Mouse (Mus musculus): ENCODE data around the gene Farsb. TPM values are rescaled to one million over a fixed set of nuclear protein-coding genes. Genes with fewer than 3 reads are reported as not detected.

Farsb gene
- polyA plus RNA-seq, 1 experiment, result 125 TPM

GRCm38 (mm10) chr1:78490143-78490542 is 1.4 kb upstream of the Farsb start:
- Histone ChIP-seq H3K4me1 (ENCODE audit: control insufficient read depth, insufficient read depth, low read length) (peaks cover 2% of the 10 kb centered on the region; the same call in 1 of the 2 replicates), H3K4me3 (ENCODE audit: insufficient read depth, low read length) (no peak overlapping the region)
- TF ChIP-seq POLR2A (IDR thresholded peaks at IDR 0.05; ENCODE audit: low read depth, low read length) (no peak), CTCF (IDR thresholded peaks at IDR 0.05; ENCODE audit: borderline replicate concordance, insufficient read depth, low read length) (no peak)

DNA sequence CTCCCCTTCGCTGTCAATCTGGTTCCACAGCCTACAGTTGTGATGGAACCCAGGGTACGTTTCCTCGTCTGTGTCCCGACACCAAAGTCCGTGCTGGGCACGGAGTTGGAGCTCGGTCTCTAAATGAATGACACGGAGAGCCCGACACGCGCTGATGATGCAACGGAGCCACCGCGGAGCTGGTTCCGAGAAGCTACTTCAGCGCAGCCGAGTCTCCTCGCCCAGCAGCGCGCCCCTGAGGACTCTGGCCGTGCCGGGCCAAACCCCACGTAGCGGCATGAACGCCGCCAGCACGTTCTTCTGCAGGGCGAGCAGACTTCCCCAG is 308 bp downstream of the Farsb start:
- peak overlapping the region; percentile 13; the same call in 1 of the 2 replicates for H3K27ac ChIP-seq (ENCODE audit: insufficient read depth, low read length)

More at GRCm38 (mm10) chr1:78490143-78490542, 1.4 kb upstream of the Farsb start:
- no peak overlapping the region for H3K27ac ChIP-seq (ENCODE audit: insufficient read depth, low read length)

DNA sequence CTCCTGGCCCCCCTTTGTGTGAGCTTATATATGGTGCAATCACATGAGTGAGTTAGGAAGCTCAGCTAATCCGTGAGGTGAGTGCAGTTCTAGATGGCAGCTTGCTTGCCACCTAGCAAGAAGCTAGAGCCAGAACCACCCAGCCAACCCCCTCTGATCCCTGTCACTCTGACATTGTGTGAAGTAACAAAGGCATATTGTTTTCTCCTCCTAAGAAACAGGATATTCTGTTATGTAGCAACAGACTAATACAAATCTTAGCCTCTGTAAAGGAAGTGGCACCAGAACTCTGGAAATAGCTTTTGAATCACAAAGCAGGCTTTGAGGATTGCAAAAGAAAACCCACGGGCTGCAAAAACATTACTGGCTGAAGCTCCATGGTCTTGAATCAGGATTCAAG is 4.3 kb downstream of the Farsb start:
- TF ChIP-seq POLR2A (IDR thresholded peaks at IDR 0.05; ENCODE audit: low read depth, low read length) (no peak), CTCF (IDR thresholded peaks at IDR 0.05; ENCODE audit: borderline replicate concordance, insufficient read depth, low read length) (no peak)
- Histone ChIP-seq H3K4me1 (ENCODE audit: control insufficient read depth, insufficient read depth, low read length) (peaks cover 2% of the 10 kb centered on the region; the same call in 1 of the 2 replicates), H3K27ac (ENCODE audit: insufficient read depth, low read length) (no peak overlapping the region), H3K4me3 (ENCODE audit: insufficient read depth, low read length) (no peak overlapping the region)

More for the DNA sequence above, 308 bp downstream of the Farsb start:
- peaks cover 2% of the 10 kb centered on the region; the same call in 1 of the 2 replicates for H3K4me1 ChIP-seq (ENCODE audit: control insufficient read depth, insufficient read depth, low read length)
- TF ChIP-seq CTCF (IDR thresholded peaks at IDR 0.05; ENCODE audit: borderline replicate concordance, insufficient read depth, low read length) (no peak), POLR2A (IDR thresholded peaks at IDR 0.05; ENCODE audit: low read depth, low read length) (no peak)
- H3K4me3 ChIP-seq (ENCODE audit: insufficient read depth, low read length), result peak overlapping the region; percentile 90

GRCm38 (mm10) chr1:78483430-78483829 is 5.3 kb downstream of the Farsb start:
- H3K4me3 ChIP-seq (ENCODE audit: insufficient read depth, low read length), result no peak overlapping the region
- no peak overlapping the region for H3K27ac ChIP-seq (ENCODE audit: insufficient read depth, low read length)
- TF ChIP-seq CTCF (IDR thresholded peaks at IDR 0.05; ENCODE audit: borderline replicate concordance, insufficient read depth, low read length), result no peak
- no peak for TF ChIP-seq POLR2A (IDR thresholded peaks at IDR 0.05; ENCODE audit: low read depth, low read length)
- peaks cover 2% of the 10 kb centered on the region; the same call in 1 of the 2 replicates for H3K4me1 ChIP-seq (ENCODE audit: control insufficient read depth, insufficient read depth, low read length)

DNA sequence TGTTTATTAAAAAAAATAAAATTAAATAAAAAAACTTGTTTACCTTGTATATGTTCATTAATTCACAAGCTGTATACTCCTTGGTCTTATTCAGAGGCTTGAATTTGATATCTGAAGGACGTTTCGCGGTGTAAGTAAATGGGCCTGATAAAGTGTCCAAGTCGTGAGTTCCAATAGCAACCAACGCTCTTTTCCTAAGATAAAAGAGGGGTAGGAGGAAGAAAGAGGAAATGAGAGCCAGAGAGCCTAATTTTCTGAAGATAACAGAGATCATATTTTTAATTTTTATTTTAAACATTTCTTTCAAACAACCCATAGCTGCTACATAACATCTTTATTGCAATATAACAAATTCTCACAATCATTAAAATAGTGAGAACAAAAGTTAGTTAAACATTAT is 16.3 kb downstream of the Farsb start:
- H3K27ac ChIP-seq (ENCODE audit: insufficient read depth, low read length), result no peak overlapping the region
- no peaks in the 10 kb centered on the region for H3K4me1 ChIP-seq (ENCODE audit: control insufficient read depth, insufficient read depth, low read length)
- no peak overlapping the region for H3K4me3 ChIP-seq (ENCODE audit: insufficient read depth, low read length)
- TF ChIP-seq CTCF (IDR thresholded peaks at IDR 0.05; ENCODE audit: borderline replicate concordance, insufficient read depth, low read length) (no peak), POLR2A (IDR thresholded peaks at IDR 0.05; ENCODE audit: low read depth, low read length) (no peak)

DNA sequence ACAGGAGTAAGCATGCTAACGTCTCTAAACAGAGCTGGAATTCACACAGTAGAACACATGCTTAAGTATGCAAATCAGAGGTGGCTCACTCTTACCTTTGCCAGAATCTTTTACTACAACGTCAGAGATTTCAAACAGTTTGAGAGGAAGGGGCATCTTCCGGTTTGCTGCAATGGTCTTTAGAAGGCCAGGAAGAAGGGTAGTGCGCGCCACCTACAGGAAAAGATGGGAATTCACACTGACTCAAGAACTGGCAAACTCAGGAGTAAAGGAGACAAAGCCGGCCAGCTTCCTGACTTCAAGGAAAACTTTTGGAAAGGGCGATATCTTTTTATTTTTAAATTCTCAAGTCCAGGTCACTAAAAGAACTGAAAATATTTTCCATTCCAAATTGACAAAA is 34.0 kb downstream of the Farsb start:
- H3K4me3 ChIP-seq (ENCODE audit: insufficient read depth, low read length), result no peak overlapping the region
- TF ChIP-seq CTCF (IDR thresholded peaks at IDR 0.05; ENCODE audit: borderline replicate concordance, insufficient read depth, low read length) (peak; percentile 28; the same call in 1 of the 2 replicates), POLR2A (IDR thresholded peaks at IDR 0.05; ENCODE audit: low read depth, low read length) (no peak)
- H3K27ac ChIP-seq (ENCODE audit: insufficient read depth, low read length), result no peak overlapping the region
- no peaks in the 10 kb centered on the region; the same call in 1 of the 2 replicates for H3K4me1 ChIP-seq (ENCODE audit: control insufficient read depth, insufficient read depth, low read length)

- H3K4me3 ChIP-seq (ENCODE audit: insufficient read depth, low read length), result no peak overlapping the region
- TF ChIP-seq POLR2A (IDR thresholded peaks at IDR 0.05; ENCODE audit: low read depth, low read length) (no peak), CTCF (IDR thresholded peaks at IDR 0.05; ENCODE audit: borderline replicate concordance, insufficient read depth, low read length) (no peak)
These were observed 34.8 kb downstream of the Farsb start for GRCm38 (mm10) chr1:78453886-78454285.

GRCm38 (mm10) chr1:78452544-78452943 is 36.2 kb downstream of the Farsb start:
- H3K4me3 ChIP-seq (ENCODE audit: insufficient read depth, low read length), result no peak overlapping the region
- no peak for TF ChIP-seq CTCF (IDR thresholded peaks at IDR 0.05; ENCODE audit: borderline replicate concordance, insufficient read depth, low read length)
- peaks cover 11% of the 10 kb centered on the region for H3K4me1 ChIP-seq (ENCODE audit: control insufficient read depth, insufficient read depth, low read length)

More at GRCm38 (mm10) chr1:78453886-78454285, 34.8 kb downstream of the Farsb start:
- Histone ChIP-seq H3K4me1 (ENCODE audit: control insufficient read depth, insufficient read depth, low read length) (no peaks in the 10 kb centered on the region; the same call in 1 of the 2 replicates), H3K27ac (ENCODE audit: insufficient read depth, low read length) (no peak overlapping the region)

DNA sequence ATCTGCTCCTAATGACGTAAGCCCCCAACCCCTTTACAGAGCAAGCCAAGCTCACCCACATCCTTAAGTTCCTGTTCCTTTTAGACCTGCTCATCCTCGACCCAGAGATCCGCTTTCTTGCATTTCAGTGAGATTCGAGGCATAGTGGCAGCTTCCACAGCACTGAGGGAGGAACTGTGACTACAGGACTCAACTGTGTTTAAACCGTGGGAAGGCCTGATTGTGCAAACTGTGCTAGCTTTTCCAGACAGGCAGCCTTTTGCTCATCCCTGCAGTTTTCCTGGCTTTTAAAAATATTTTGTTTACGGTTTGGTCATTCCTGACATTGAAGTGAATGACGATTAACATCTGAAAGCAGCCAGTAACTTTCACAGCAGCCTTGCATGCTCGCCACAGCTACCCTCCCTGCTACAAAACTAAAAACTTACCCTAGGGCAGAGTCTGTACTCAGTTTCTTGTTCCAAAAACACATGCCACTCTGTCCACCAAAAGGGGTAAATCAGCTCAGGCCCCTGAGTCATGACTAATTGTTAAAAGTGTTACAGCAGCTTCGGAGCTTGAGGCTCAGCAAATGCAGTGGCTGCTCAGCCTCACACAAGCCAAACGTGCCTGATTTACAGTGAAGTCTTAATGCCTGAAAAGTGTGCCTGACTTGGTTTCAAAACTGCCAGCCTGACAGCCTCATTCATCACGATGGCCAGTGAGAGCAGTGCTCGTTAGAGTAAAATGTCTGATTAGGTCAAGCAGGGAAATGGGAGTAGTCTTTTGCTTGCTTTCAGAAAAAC is 37.4 kb downstream of the Farsb start:
- peaks cover 13% of the 10 kb centered on the region for H3K4me1 ChIP-seq (ENCODE audit: control insufficient read depth, insufficient read depth, low read length)
- H3K27ac ChIP-seq (ENCODE audit: insufficient read depth, low read length), result peak overlapping the region; percentile 80
- no peak for TF ChIP-seq CTCF (IDR thresholded peaks at IDR 0.05; ENCODE audit: borderline replicate concordance, insufficient read depth, low read length)
- H3K4me3 ChIP-seq (ENCODE audit: insufficient read depth, low read length), result no peak overlapping the region

More at GRCm38 (mm10) chr1:78452544-78452943, 36.2 kb downstream of the Farsb start:
- no peak overlapping the region for H3K27ac ChIP-seq (ENCODE audit: insufficient read depth, low read length)

DNA sequence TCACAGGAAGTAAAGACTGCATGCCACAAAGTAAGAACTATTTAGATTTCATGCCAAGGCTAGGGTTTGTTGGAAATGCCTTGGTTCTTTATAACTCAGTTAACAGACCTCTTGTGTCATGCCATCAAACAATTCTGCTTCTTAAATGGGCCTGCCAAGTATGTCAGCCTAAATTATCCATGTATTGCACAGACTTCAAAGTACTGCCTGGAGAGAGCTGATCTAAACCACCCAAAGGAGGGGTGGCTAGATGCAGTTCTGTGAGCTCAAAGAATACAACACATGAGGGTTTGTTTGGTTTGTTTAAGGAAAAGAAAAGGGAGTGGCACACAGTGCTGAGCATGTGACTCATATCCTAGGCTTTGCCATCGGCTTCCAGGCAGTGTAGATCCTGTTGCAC is 40.6 kb downstream of the Farsb start:
- TF ChIP-seq CTCF (IDR thresholded peaks at IDR 0.05; ENCODE audit: borderline replicate concordance, insufficient read depth, low read length), result no peak
- TF ChIP-seq POLR2A (IDR thresholded peaks at IDR 0.05; ENCODE audit: low read depth, low read length), result no peak
- H3K4me1 ChIP-seq (ENCODE audit: control insufficient read depth, insufficient read depth, low read length), result peaks cover 13% of the 10 kb centered on the region
- peak overlapping the region; percentile 90 for H3K27ac ChIP-seq (ENCODE audit: insufficient read depth, low read length)
- H3K4me3 ChIP-seq (ENCODE audit: insufficient read depth, low read length), result no peak overlapping the region

Data from embryonic fibroblast, embryonic 13.5 days (primary cell).